Mouse (Mus musculus) embryo, embryonic 11.5 days (tissue): ENCODE measurements around the gene Tubd1.

ENCODE experiments used
- DNase-seq: peaks from one replicate; pipeline ENCODE4 v3.0.0-alpha.2; 2012; ENCODE audit warnings: low read depth, low spot score

The Tubd1 gene

GRCm38 (mm10) chr11:86558258-86558657, 13.5 kb downstream of the Tubd1 start:
- DNase-seq: no peak

- no peak for DNase-seq
Measured at GRCm38 (mm10) chr11:86568425-86568824, 23.6 kb downstream of the Tubd1 start.

- DNase-seq: no peak
Measured at GRCm38 (mm10) chr11:86570261-86570746, 25.5 kb downstream of the Tubd1 start.

- no peak for DNase-seq
Measured at GRCm38 (mm10) chr11:86571047-86571855, 26.5 kb downstream of the Tubd1 start.

GRCm38 (mm10) chr11:86571871-86572270, 27.1 kb downstream of the Tubd1 start:
- DNase-seq: no peak

GRCm38 (mm10) chr11:86572623-86573022, 27.8 kb downstream of the Tubd1 start:
- no peak for DNase-seq

- no peak for DNase-seq
Measured at GRCm38 (mm10) chr11:86573646-86574231, 28.9 kb downstream of the Tubd1 start.

- no peak for DNase-seq
Measured at GRCm38 (mm10) chr11:86574408-86574807, 29.6 kb downstream of the Tubd1 start.

- no peak for DNase-seq
Measured at GRCm38 (mm10) chr11:86575632-86576378, 31.0 kb downstream of the Tubd1 start.

- no peak for DNase-seq
Measured at GRCm38 (mm10) chr11:86577231-86577630, 32.4 kb downstream of the Tubd1 start.

GRCm38 (mm10) chr11:86578106-86578808, 33.5 kb downstream of the Tubd1 start:
- no peak for DNase-seq

GRCm38 (mm10) chr11:86578809-86579730, 34.3 kb downstream of the Tubd1 start:
- no peak for DNase-seq

- no peak for DNase-seq
Measured at GRCm38 (mm10) chr11:86579731-86580318, 35.0 kb downstream of the Tubd1 start.

GRCm38 (mm10) chr11:86580319-86581113, 35.7 kb downstream of the Tubd1 start:
- DNase-seq: no peak

- DNase-seq: no peak
Measured at GRCm38 (mm10) chr11:86581250-86581753, 36.5 kb downstream of the Tubd1 start.

GRCm38 (mm10) chr11:86581943-86582542, 37.3 kb downstream of the Tubd1 start:
- DNase-seq: no peak

GRCm38 (mm10) chr11:86582543-86583260, 37.9 kb downstream of the Tubd1 start:
- DNase-seq: no peak

- DNase-seq: no peak
Measured at GRCm38 (mm10) chr11:86583313-86583825, 38.6 kb downstream of the Tubd1 start.
